ENCODE assay signal across 1 mouse cellular context in genomic region chr15:83009532-83009931, GRCm38 (mm10).
TF ChIP-seq lines count a peak whose summit lies in the region.

No protein-coding gene starts in this region.

TF ChIP-seq in MEL, 35 proteins besides CTCF, POLR2A, EP300 and RAD21 (continued from another document):
- peak; percentile 30; the same call in 1 of the 2 replicates for TF ChIP-seq ETS1 (IDR thresholded peaks at IDR 0.05; ENCODE audit: low read depth, low read length)
- TF ChIP-seq NRF1 (IDR thresholded peaks at IDR 0.05; ENCODE audit: insufficient read depth, low read depth, low read length, poor library complexity, severe bottlenecking): no peak
- TF ChIP-seq ZNF384 (IDR thresholded peaks at IDR 0.05; ENCODE audit: low read depth, low read length): no peak
- no peak for TF ChIP-seq ZKSCAN1 (IDR thresholded peaks at IDR 0.05; ENCODE audit: low read depth, low read length)
- no peak for TF ChIP-seq UBTF (IDR thresholded peaks at IDR 0.05; ENCODE audit: borderline replicate concordance, insufficient read depth, low read depth, low read length)
- TF ChIP-seq HCFC1 (IDR thresholded peaks at IDR 0.05; ENCODE audit: low read depth, low read length): no peak
- peak; percentile 36; the same call in 1 of the 2 replicates for TF ChIP-seq SIN3A (IDR thresholded peaks at IDR 0.05; ENCODE audit: low read length)
- no peak for TF ChIP-seq KAT2A (conservative IDR thresholded peaks at IDR 0.05; ENCODE audit: low read depth, low read length)
- TF ChIP-seq GABPA (IDR thresholded peaks at IDR 0.05; ENCODE audit: low read depth, low read length): no peak
- no peak for TF ChIP-seq TBP (IDR thresholded peaks at IDR 0.05; ENCODE audit: low read depth, low read length)
- TF ChIP-seq E2F4 (IDR thresholded peaks at IDR 0.05; ENCODE audit: borderline replicate concordance, low read depth, low read length): no peak
- no peak for TF ChIP-seq ZC3H11A (IDR thresholded peaks at IDR 0.05; ENCODE audit: low read depth, low read length)
- no peak for TF ChIP-seq POLR2AphosphoS5 (IDR thresholded peaks at IDR 0.05; ENCODE audit: borderline replicate concordance, low read depth, low read length)
- 0 out of 2 replicates have a peak, but pooled peaks have one; percentile 19 for TF ChIP-seq TCF12 (IDR thresholded peaks at IDR 0.05; ENCODE audit: low read depth, low read length)
- TF ChIP-seq BHLHE40 (IDR thresholded peaks at IDR 0.05; ENCODE audit: borderline replicate concordance, low read depth, low read length): 0 out of 2 replicates have a peak, but pooled peaks have one; percentile 16
- TF ChIP-seq MAFK (IDR thresholded peaks at IDR 0.05; ENCODE audit: borderline replicate concordance, low read depth, low read length): no peak
- no peak for TF ChIP-seq USF1 (IDR thresholded peaks at IDR 0.05; ENCODE audit: low read depth, low read length)
- no peak for TF ChIP-seq CHD2 (IDR thresholded peaks at IDR 0.05; ENCODE audit: low read length)
- 0 out of 2 replicates have a peak, but pooled peaks have one; percentile 8 for TF ChIP-seq RCOR1 (IDR thresholded peaks at IDR 0.05; ENCODE audit: low read depth, low read length)
